ENCODE assay signal across 8 mouse cellular contexts in the genomic region with DNA sequence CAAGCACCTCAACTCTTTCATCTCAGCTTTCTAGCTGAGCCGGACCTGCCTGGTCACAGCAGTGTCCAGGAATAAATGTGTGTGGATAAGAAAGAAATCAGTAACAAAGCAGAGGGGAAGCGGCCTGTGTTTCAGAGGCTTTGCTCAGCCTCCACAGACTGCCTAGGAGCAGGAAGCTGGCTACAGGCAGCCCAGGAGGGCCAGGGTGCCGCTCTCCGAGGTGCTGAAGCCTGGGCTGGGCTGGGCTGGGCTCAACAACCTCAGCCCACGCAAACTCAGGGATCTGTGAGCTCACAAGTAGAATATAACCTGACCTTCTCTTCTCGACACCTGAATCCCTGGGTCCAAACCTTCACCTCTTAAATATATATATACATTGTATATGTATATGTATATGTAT. TPM values are rescaled to one million over a fixed set of nuclear protein-coding genes. Genes with fewer than 3 reads are reported as not detected.
A peak's percentile ranks its signal among the peaks of the same experiment; 100 is the strongest.
DNase-seq lines count a peak whose midpoint lies in the region; ATAC-seq lines count a peak whose summit lies in the region.

No protein-coding gene starts in this region.

- H3K9me3 ChIP-seq in forebrain, embryonic 10.5 days: no peaks in the 10 kb centered on the region
- H3K9me3 ChIP-seq in forebrain, embryonic 13.5 days (replicated peaks): no peaks in the 10 kb centered on the region
- H3K9me3 ChIP-seq in kidney, embryonic 14.5 days (ENCODE audit: control insufficient read depth, low read length): no peaks in the 10 kb centered on the region
- H3K9me3 ChIP-seq in midbrain, embryonic 16.5 days (replicated peaks; ENCODE audit: control insufficient read depth, low read length, poor library complexity, severe bottlenecking): no peaks in the 10 kb centered on the region

- no peak overlapping the region for H3K4me2 ChIP-seq in forebrain, embryonic 13.5 days
- no peak overlapping the region for H3K4me2 ChIP-seq in kidney, embryonic 14.5 days (replicated peaks; ENCODE audit: low read depth, low read length)
- no peak overlapping the region for H3K4me2 ChIP-seq in midbrain, embryonic 16.5 days (ENCODE audit: low read length)

- 29% methylated on average over 6 of the region's 6 CpGs for WGBS in forebrain, embryonic 10.5 days
- WGBS in forebrain, embryonic 13.5 days: 28% methylated on average over 6 of the region's 6 CpGs
- WGBS in kidney, embryonic 14.5 days: 18% methylated on average over 6 of the region's 6 CpGs
- 33% methylated on average over 6 of the region's 6 CpGs for WGBS in midbrain, embryonic 16.5 days

- no peak for ATAC-seq in forebrain, embryonic 13.5 days
- peak; percentile 62; the same call in 1 of the 2 replicates for ATAC-seq in kidney, embryonic 14.5 days (ENCODE audit: low FRiP score, low TSS enrichment)
- no peak for ATAC-seq in midbrain, embryonic 16.5 days

- peaks cover 13% of the 10 kb centered on the region; the same call in 1 of the 2 replicates for H3K4me1 ChIP-seq in forebrain, embryonic 10.5 days
- H3K4me1 ChIP-seq in forebrain, embryonic 13.5 days: peaks cover 13% of the 10 kb centered on the region; the same call in 1 of the 2 replicates
- H3K4me1 ChIP-seq in kidney, embryonic 14.5 days (ENCODE audit: control insufficient read depth, insufficient read depth, low read length): no peaks in the 10 kb centered on the region
- H3K4me1 ChIP-seq in midbrain, embryonic 16.5 days (ENCODE audit: control insufficient read depth, insufficient read depth, low read length): peaks cover 14% of the 10 kb centered on the region; the same call in 1 of the 2 replicates

- no peak overlapping the region for H3K4me3 ChIP-seq in forebrain, embryonic 10.5 days
- H3K4me3 ChIP-seq in forebrain, embryonic 13.5 days: no peak overlapping the region
- H3K4me3 ChIP-seq in kidney, embryonic 14.5 days (ENCODE audit: low read length): no peak overlapping the region
- H3K4me3 ChIP-seq in midbrain, embryonic 16.5 days (ENCODE audit: low read depth, low read length): no peak overlapping the region

- DNase-seq in forebrain, embryonic 10.5 days (ENCODE audit: extremely low spot score, low spot score): peak; percentile 46
- DNase-seq in B cell, adult 2 months: peak; percentile 31 to 38
- DNase-seq in embryo, embryonic 11 days: peak; percentile 82
- DNase-seq in yolk sac, embryonic 10.5 days (ENCODE audit: low spot score): peak; percentile 45
- no peak for DNase-seq in right cerebral cortex, adult 2 months (ENCODE audit: low spot score in 2 of 2)

- no peak overlapping the region for H3K27ac ChIP-seq in forebrain, embryonic 10.5 days
- no peak overlapping the region for H3K27ac ChIP-seq in forebrain, embryonic 13.5 days
- no peak overlapping the region for H3K27ac ChIP-seq in kidney, embryonic 14.5 days (ENCODE audit: low read depth, low read length)
- peak overlapping the region; percentile 56 for H3K27ac ChIP-seq in midbrain, embryonic 16.5 days (ENCODE audit: low read length)

- no peak overlapping the region for H3K9ac ChIP-seq in forebrain, embryonic 13.5 days
- no peak overlapping the region for H3K9ac ChIP-seq in kidney, embryonic 14.5 days (ENCODE audit: low read depth, low read length)
- peak overlapping the region; percentile 21; the same call in 1 of the 2 replicates for H3K9ac ChIP-seq in midbrain, embryonic 16.5 days (ENCODE audit: low read depth, low read length)

- H3K36me3 ChIP-seq in forebrain, embryonic 10.5 days (replicated peaks): no peaks in the 10 kb centered on the region
- H3K36me3 ChIP-seq in forebrain, embryonic 13.5 days (ENCODE audit: poor library complexity, severe bottlenecking): no peaks in the 10 kb centered on the region
- no peaks in the 10 kb centered on the region for H3K36me3 ChIP-seq in kidney, embryonic 14.5 days (ENCODE audit: control insufficient read depth, insufficient read depth, low read length)
- no peaks in the 10 kb centered on the region for H3K36me3 ChIP-seq in midbrain, embryonic 16.5 days (ENCODE audit: control insufficient read depth, insufficient read depth, low read length)

- H3K27me3 ChIP-seq in forebrain, embryonic 10.5 days (ENCODE audit: poor library complexity, severe bottlenecking): no peaks in the 10 kb centered on the region
- H3K27me3 ChIP-seq in forebrain, embryonic 13.5 days: no peaks in the 10 kb centered on the region
- no peaks in the 10 kb centered on the region for H3K27me3 ChIP-seq in kidney, embryonic 14.5 days (ENCODE audit: control insufficient read depth, insufficient read depth, low read length)
- H3K27me3 ChIP-seq in midbrain, embryonic 16.5 days (ENCODE audit: control insufficient read depth, insufficient read depth, low read depth, low read length): no peaks in the 10 kb centered on the region

RNA-seq across cellular contexts. Expression of gene Grm4, which starts 54.6 kb away (rescaled TPM):
- polyA plus RNA-seq in forebrain, embryonic 10.5 days (2016; fragmentation: Nextera tagmentation; extraction: Ambion mirVana): 0.61 and 0.73 TPM in 2 replicates
- polyA plus RNA-seq in forebrain, embryonic 13.5 days (2015; fragmentation: Nextera tagmentation; extraction: Ambion mirVana): 2.2 and 2.4 TPM in 2 replicates
- 0.50 and 1.6 TPM in 2 replicates for polyA plus RNA-seq in kidney, embryonic 14.5 days (2014; fragmentation: Nextera tagmentation; extraction: Ambion mirVana)
- 7.5 and 11.0 TPM in 2 replicates for polyA plus RNA-seq in midbrain, embryonic 16.5 days (2015; fragmentation: Nextera tagmentation; extraction: Ambion mirVana)

Comparison
In these comparisons a context has a peak if more than half of its experiments do, and no peak if none do; other contexts are left out.
1. DNase-seq: peak in forebrain, embryonic 10.5 days (single experiment), B cell, adult 2 months (2 of 2), embryo, embryonic 11 days (single experiment) and yolk sac, embryonic 10.5 days (single experiment); none in right cerebral cortex, adult 2 months (0 of 2).